In genomic region chr3:149001364-149001763, GRCm38 (mm10) we compare ENCODE assay signal across 14 mouse cellular contexts.
"Had no signal": no experiment of that assay in that cellular context is flagged by ENCODE, and none has a peak within 500 bp of the region (broad histone marks: within the 10 kb centered on the region; RNA-seq: fewer than 3 reads in every experiment).

No protein-coding gene starts in this region.

- H3K27ac ChIP-seq: kidney, postnatal 0 days; limb, embryonic 13.5 days; liver, embryonic 12.5 days; midbrain, embryonic 13.5 days had no signal

- H3K4me3 ChIP-seq: limb, embryonic 13.5 days; liver, embryonic 12.5 days; midbrain, embryonic 13.5 days had no signal

- DNase-seq: kidney, adult 9 months; kidney, postnatal 36 days; layer of hippocampus, adult 9-11 months; layer of hippocampus, postnatal 36 days; lung, adult 18-20 months; lung, postnatal 36 days; right cerebral cortex, postnatal 25 days; thymus, adult 18-20 months; thymus, postnatal 14 days had no signal

- ATAC-seq: liver, embryonic 12.5 days; lung, postnatal 0 days; midbrain, embryonic 13.5 days had no signal

- H3K4me2 ChIP-seq: limb, embryonic 13.5 days; liver, embryonic 12.5 days; midbrain, embryonic 13.5 days had no signal

- H3K4me1 ChIP-seq: limb, embryonic 13.5 days; midbrain, embryonic 13.5 days had no signal

- H3K36me3 ChIP-seq: limb, embryonic 13.5 days; liver, embryonic 12.5 days; midbrain, embryonic 13.5 days had no signal

- H3K9me3 ChIP-seq: limb, embryonic 13.5 days; liver, embryonic 12.5 days; midbrain, embryonic 13.5 days had no signal

- H3K27me3 ChIP-seq: limb, embryonic 13.5 days; liver, embryonic 12.5 days; midbrain, embryonic 13.5 days had no signal

- H3K9ac ChIP-seq: limb, embryonic 13.5 days; liver, embryonic 12.5 days; midbrain, embryonic 13.5 days had no signal
